Mouse (Mus musculus): ENCODE results near the gene Lhpp. TPM values are rescaled to one million over a fixed set of nuclear protein-coding genes. Genes with fewer than 3 reads are reported as not detected.

Lhpp gene
- polyA plus RNA-seq, 1 experiment from 2014 or later: 9.3 TPM

DNA sequence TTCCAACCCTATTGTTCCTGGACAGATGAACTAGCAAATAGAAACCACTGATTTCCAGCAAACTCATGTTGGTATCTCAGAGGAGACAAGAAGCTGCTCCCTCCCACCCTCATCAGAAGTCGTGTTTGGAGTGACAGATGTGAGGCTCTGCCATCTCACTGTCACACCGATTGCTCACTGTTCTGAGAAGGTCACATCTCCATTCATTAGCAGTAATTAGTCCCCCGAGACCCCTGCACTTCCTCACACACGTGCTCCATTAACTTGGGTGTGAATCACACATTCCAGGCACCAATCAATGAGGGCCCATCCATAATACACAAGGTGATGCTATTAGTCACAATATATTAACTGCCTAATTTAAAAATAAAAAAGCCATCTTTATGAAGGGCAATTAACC lies 15.7 kb downstream of the Lhpp start:
- H3K36me3 ChIP-seq (ENCODE audit: control insufficient read depth, insufficient read depth, low read length): no peaks in the 10 kb centered on the region
- no peak overlapping the region for H3K4me3 ChIP-seq (ENCODE audit: low read depth, low read length)
- ATAC-seq (ENCODE audit: low FRiP score, low TSS enrichment) (no peak), DNase-seq (ENCODE audit: low spot score) (no peak)
- H3K9ac ChIP-seq (ENCODE audit: low read length): no peak overlapping the region
- no peaks in the 10 kb centered on the region for H3K4me1 ChIP-seq (replicated peaks; ENCODE audit: control insufficient read depth, insufficient read depth)
- TF ChIP-seq EP300 (optimal IDR thresholded peaks at IDR 0.05): no peak
- no peak for TF ChIP-seq CTCF (IDR thresholded peaks at IDR 0.05; ENCODE audit: low read depth)
- 47% methylated on average over 4 of the region's 4 CpGs for WGBS
- no peaks in the 10 kb centered on the region for H3K27me3 ChIP-seq (ENCODE audit: control insufficient read depth, insufficient read depth, low read length)
- H3K4me2 ChIP-seq (replicated peaks; ENCODE audit: low read depth): no peak overlapping the region
- H3K9me3 ChIP-seq (ENCODE audit: control insufficient read depth, low read length): no peaks in the 10 kb centered on the region
- no peak overlapping the region for H3K27ac ChIP-seq (replicated peaks)

DNA sequence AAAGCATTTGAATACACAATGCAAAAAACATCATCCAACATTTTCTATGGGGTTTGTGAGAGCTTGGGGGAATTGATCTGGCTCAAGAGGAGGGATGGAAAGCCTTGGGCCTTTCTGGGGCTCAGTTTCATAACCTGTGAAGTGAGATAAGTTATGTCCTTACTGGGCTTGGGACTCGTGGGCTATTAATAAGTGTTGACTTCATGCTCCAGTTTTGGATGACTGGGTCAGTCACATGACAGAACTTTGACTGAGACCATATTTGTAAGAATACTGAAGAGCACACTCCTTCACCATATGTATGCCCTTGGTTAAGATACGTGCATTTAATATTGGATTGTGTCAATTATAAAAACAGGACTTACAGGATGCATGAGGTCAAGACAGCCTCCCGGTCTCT lies 17.0 kb downstream of the Lhpp start:
- Histone ChIP-seq H3K4me2 (replicated peaks; ENCODE audit: low read depth) (no peak overlapping the region), H3K27ac (replicated peaks) (no peak overlapping the region), H3K27me3 (ENCODE audit: control insufficient read depth, insufficient read depth, low read length) (no peaks in the 10 kb centered on the region), H3K4me1 (replicated peaks; ENCODE audit: control insufficient read depth, insufficient read depth) (no peaks in the 10 kb centered on the region), H3K36me3 (ENCODE audit: control insufficient read depth, insufficient read depth, low read length) (no peaks in the 10 kb centered on the region), H3K4me3 (ENCODE audit: low read depth, low read length) (no peak overlapping the region), H3K9me3 (ENCODE audit: control insufficient read depth, low read length) (no peaks in the 10 kb centered on the region), H3K9ac (ENCODE audit: low read length) (no peak overlapping the region)
- WGBS: 65% methylated on average over 3 of the region's 3 CpGs
- TF ChIP-seq EP300 (optimal IDR thresholded peaks at IDR 0.05) (no peak), CTCF (IDR thresholded peaks at IDR 0.05; ENCODE audit: low read depth) (no peak)
- DNase-seq (ENCODE audit: low spot score) (no peak), ATAC-seq (ENCODE audit: low FRiP score, low TSS enrichment) (no peak)

- Histone ChIP-seq H3K9me3 (ENCODE audit: control insufficient read depth, low read length) (no peaks in the 10 kb centered on the region), H3K4me2 (replicated peaks; ENCODE audit: low read depth) (no peak overlapping the region), H3K4me3 (ENCODE audit: low read depth, low read length) (no peak overlapping the region), H3K36me3 (ENCODE audit: control insufficient read depth, insufficient read depth, low read length) (no peaks in the 10 kb centered on the region), H3K27me3 (ENCODE audit: control insufficient read depth, insufficient read depth, low read length) (no peaks in the 10 kb centered on the region), H3K4me1 (replicated peaks; ENCODE audit: control insufficient read depth, insufficient read depth) (no peaks in the 10 kb centered on the region), H3K27ac (replicated peaks) (no peak overlapping the region), H3K9ac (ENCODE audit: low read length) (no peak overlapping the region)
- 73% methylated on average over 11 of the region's 11 CpGs for WGBS
- no peak for DNase-seq (ENCODE audit: low spot score)
- ATAC-seq (ENCODE audit: low FRiP score, low TSS enrichment): no peak
- TF ChIP-seq CTCF (IDR thresholded peaks at IDR 0.05; ENCODE audit: low read depth) (no peak), EP300 (optimal IDR thresholded peaks at IDR 0.05) (no peak)
Observed at GRCm38 (mm10) chr7:132631313-132631712, 20.9 kb downstream of the Lhpp start.

DNA sequence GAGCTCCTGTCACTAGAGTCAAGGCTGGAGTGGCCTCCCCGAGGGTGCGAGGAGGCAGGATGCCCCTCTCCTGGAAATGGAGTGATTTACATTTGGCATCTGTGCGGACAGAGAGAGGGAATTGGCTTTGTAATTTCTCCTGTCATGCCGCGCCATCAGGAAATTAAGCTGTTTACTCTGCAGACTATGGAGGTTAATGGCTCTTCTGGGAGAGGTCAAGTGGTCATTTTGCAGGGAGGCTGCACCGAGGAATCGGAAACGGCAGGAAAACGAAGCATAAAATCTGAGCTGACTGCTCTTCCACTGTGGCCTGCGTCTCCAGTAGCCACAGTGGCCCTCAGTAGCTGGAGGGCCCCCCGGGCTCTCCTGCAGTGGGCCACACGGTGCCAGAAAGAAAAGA lies 26.9 kb downstream of the Lhpp start:
- Histone ChIP-seq H3K4me3 (ENCODE audit: low read depth, low read length) (no peak overlapping the region), H3K27ac (replicated peaks) (no peak overlapping the region), H3K9me3 (ENCODE audit: control insufficient read depth, low read length) (no peaks in the 10 kb centered on the region), H3K4me2 (replicated peaks; ENCODE audit: low read depth) (no peak overlapping the region), H3K4me1 (replicated peaks; ENCODE audit: control insufficient read depth, insufficient read depth) (no peaks in the 10 kb centered on the region), H3K9ac (ENCODE audit: low read length) (0 out of 2 replicates have a peak overlapping the region, but pooled peaks have one; percentile 13), H3K36me3 (ENCODE audit: control insufficient read depth, insufficient read depth, low read length) (no peaks in the 10 kb centered on the region), H3K27me3 (ENCODE audit: control insufficient read depth, insufficient read depth, low read length) (no peaks in the 10 kb centered on the region)
- DNase-seq (ENCODE audit: low spot score) (no peak), ATAC-seq (ENCODE audit: low FRiP score, low TSS enrichment) (no peak)
- 42% methylated on average over 12 of the region's 12 CpGs for WGBS
- TF ChIP-seq CTCF (IDR thresholded peaks at IDR 0.05; ENCODE audit: low read depth) (no peak), EP300 (optimal IDR thresholded peaks at IDR 0.05) (no peak)

GRCm38 (mm10) chr7:132638446-132639087 lies 28.1 kb downstream of the Lhpp start:
- no peak overlapping the region for H3K9ac ChIP-seq (ENCODE audit: low read length)
- no peak overlapping the region for H3K27ac ChIP-seq (replicated peaks)
- H3K9me3 ChIP-seq (ENCODE audit: control insufficient read depth, low read length): no peaks in the 10 kb centered on the region
- DNase-seq (ENCODE audit: low spot score): peak; percentile 41
- H3K36me3 ChIP-seq (ENCODE audit: control insufficient read depth, insufficient read depth, low read length): no peaks in the 10 kb centered on the region
- no peak overlapping the region for H3K4me3 ChIP-seq (ENCODE audit: low read depth, low read length)
- no peaks in the 10 kb centered on the region for H3K4me1 ChIP-seq (replicated peaks; ENCODE audit: control insufficient read depth, insufficient read depth)
- 58% methylated on average over 12 of the region's 12 CpGs for WGBS
- no peaks in the 10 kb centered on the region for H3K27me3 ChIP-seq (ENCODE audit: control insufficient read depth, insufficient read depth, low read length)
- H3K4me2 ChIP-seq (replicated peaks; ENCODE audit: low read depth): no peak overlapping the region
- TF ChIP-seq EP300 (optimal IDR thresholded peaks at IDR 0.05): no peak
- TF ChIP-seq CTCF (IDR thresholded peaks at IDR 0.05; ENCODE audit: low read depth): peak; percentile 90
- ATAC-seq (ENCODE audit: low FRiP score, low TSS enrichment): peak; percentile 75

- ATAC-seq (ENCODE audit: low FRiP score, low TSS enrichment) (0 out of 2 replicates have a peak, but pooled peaks have one; percentile 22), DNase-seq (ENCODE audit: low spot score) (no peak)
- WGBS: 44% methylated on average over 9 of the region's 9 CpGs
- no peak overlapping the region for H3K27ac ChIP-seq (replicated peaks)
- H3K4me1 ChIP-seq (replicated peaks; ENCODE audit: control insufficient read depth, insufficient read depth): no peaks in the 10 kb centered on the region
- no peaks in the 10 kb centered on the region for H3K27me3 ChIP-seq (ENCODE audit: control insufficient read depth, insufficient read depth, low read length)
- no peak overlapping the region for H3K9ac ChIP-seq (ENCODE audit: low read length)
- no peak overlapping the region for H3K4me2 ChIP-seq (replicated peaks; ENCODE audit: low read depth)
- TF ChIP-seq CTCF (IDR thresholded peaks at IDR 0.05; ENCODE audit: low read depth): no peak
- no peak for TF ChIP-seq EP300 (optimal IDR thresholded peaks at IDR 0.05)
- no peak overlapping the region for H3K4me3 ChIP-seq (ENCODE audit: low read depth, low read length)
- no peaks in the 10 kb centered on the region for H3K9me3 ChIP-seq (ENCODE audit: control insufficient read depth, low read length)
- no peaks in the 10 kb centered on the region for H3K36me3 ChIP-seq (ENCODE audit: control insufficient read depth, insufficient read depth, low read length)
Observed at GRCm38 (mm10) chr7:132640946-132641345, 30.5 kb downstream of the Lhpp start.
